Mouse (Mus musculus) stomach, postnatal 0 days (tissue): ENCODE data around the gene Ctc1. TPM values are rescaled to one million over a fixed set of nuclear protein-coding genes. Genes with fewer than 3 reads are reported as not detected.

Experiments used
- ATAC-seq: fragments of 200-750 bp; cut with Nextera tagmentation; 2 replicates; pipeline ENCODE4 v1.8.0; 2017; ENCODE audit not compliant: low FRiP score, low TSS enrichment
- DNase-seq: peaks from one replicate; pipeline ENCODE4 v3.0.0-alpha.2; 2016; ENCODE audit warnings: low spot score
- H3K27ac ChIP-seq: fragments of 300-500 bp; sonication (generic); replicated peaks from 2 replicates; pipeline ENCODE4 v1.5.1; 2014; ENCODE audit warnings: mild to moderate bottlenecking, control low read depth
- H3K27me3 ChIP-seq: fragments of 300-500 bp; sonication (generic); 2 replicates; pipeline ENCODE4 v1.6.1; 2014; ENCODE audit warnings: low read length; ENCODE audit not compliant: control insufficient read depth, insufficient read depth
- H3K36me3 ChIP-seq: fragments of 300-500 bp; sonication (generic); 2 replicates; pipeline ENCODE4 v1.6.1; 2014; ENCODE audit warnings: low read length, mixed read lengths; ENCODE audit not compliant: control insufficient read depth, insufficient read depth
- H3K4me1 ChIP-seq: fragments of 300-500 bp; sonication (generic); replicated peaks from 2 replicates; pipeline ENCODE4 v1.6.1; 2014; ENCODE audit warnings: antibody characterized with exemption; ENCODE audit not compliant: control insufficient read depth, insufficient read depth
- H3K4me2 ChIP-seq: fragments of 300-500 bp; sonication (generic); replicated peaks from 2 replicates; pipeline ENCODE4 v1.6.1; 2014; ENCODE audit warnings: low read depth, mild to moderate bottlenecking, control low read depth, moderate library complexity
- H3K4me3 ChIP-seq: fragments of 300-500 bp; sonication (generic); 2 replicates; pipeline ENCODE4 v1.5.1; 2014; ENCODE audit warnings: low read depth, low read length, control low read depth
- H3K9ac ChIP-seq: fragments of 300-500 bp; sonication (generic); 2 replicates; pipeline ENCODE4 v1.6.1; 2014; ENCODE audit warnings: mild to moderate bottlenecking, low read length, control low read depth, mixed read lengths
- H3K9me3 ChIP-seq: fragments of 300-500 bp; sonication (generic); 2 replicates; pipeline ENCODE4 v1.6.1; 2016; ENCODE audit warnings: low read length; ENCODE audit not compliant: control insufficient read depth
- CTCF ChIP-seq: IDR thresholded peaks from 2 replicates; pipeline ENCODE4 v1.5.1; 2016; ENCODE audit warnings: antibody characterized with exemption, low read depth, mild to moderate bottlenecking, moderate library complexity
- EP300 ChIP-seq: optimal IDR thresholded peaks from 2 replicates; pipeline ENCODE3; 2016; ENCODE audit warnings: antibody characterized with exemption
- whole genome bisulfite sequencing: fragments of 180-500 bp; shearing (Covaris S2); extraction: QIAGEN DNeasy Blood & Tissue Kit; methylation state at CpG from one replicate; pipeline ENCODE4 v1.1.7; 2014; 5-methylcytosine and 5-hydroxymethylcytosine counted together
- polyA plus RNA-seq: library from polyadenylated mRNA; unstranded; fragments of >200 nt; fragmentation: Nextera tagmentation; extraction: Ambion mirVana; gene quantifications from 2 replicates; pipeline ENCODE4 v1.2.1, GENCODE M21; 2015

The Ctc1 gene
- polyA plus RNA-seq, 1 experiment from 2014 or later, result 11.1 TPM

DNA sequence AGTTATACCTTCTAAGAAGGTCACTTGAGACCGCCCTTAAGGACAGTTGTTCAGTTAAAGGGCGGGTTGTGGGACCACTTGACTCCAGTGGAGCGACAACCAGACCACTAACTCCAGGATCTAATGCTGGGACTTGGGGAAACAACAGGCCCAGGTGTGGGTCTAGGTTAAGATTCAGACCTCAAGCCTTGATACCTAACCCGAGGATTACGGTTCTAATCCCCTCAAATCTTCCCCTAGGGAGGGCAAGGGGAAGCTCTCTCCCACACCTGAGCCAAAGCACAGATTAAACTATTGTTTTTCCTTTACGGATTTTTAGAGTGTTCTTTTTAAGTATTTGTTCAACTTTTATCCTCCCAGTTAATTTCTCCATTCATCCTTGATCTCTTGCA lies 41.7 kb upstream of the Ctc1 start:
- WGBS, result 26% methylated on average over 6 of the region's 6 CpGs
- DNase-seq (no peak), ATAC-seq (peak; percentile 11; the same call in 1 of the 2 replicates)
- TF ChIP-seq CTCF (no peak), EP300 (no peak)
- Histone ChIP-seq H3K4me1 (0 out of 2 replicates have a peak, but pooled peaks cover 3% of the 10 kb centered on the region), H3K9me3 (no peaks in the 10 kb centered on the region), H3K9ac (peak overlapping the region; percentile 41; the same call in 1 of the 2 replicates), H3K27ac (no peak overlapping the region), H3K4me2 (peak overlapping the region; percentile 65), H3K36me3 (no peaks in the 10 kb centered on the region), H3K4me3 (peak overlapping the region; percentile 38), H3K27me3 (no peaks in the 10 kb centered on the region)

DNA sequence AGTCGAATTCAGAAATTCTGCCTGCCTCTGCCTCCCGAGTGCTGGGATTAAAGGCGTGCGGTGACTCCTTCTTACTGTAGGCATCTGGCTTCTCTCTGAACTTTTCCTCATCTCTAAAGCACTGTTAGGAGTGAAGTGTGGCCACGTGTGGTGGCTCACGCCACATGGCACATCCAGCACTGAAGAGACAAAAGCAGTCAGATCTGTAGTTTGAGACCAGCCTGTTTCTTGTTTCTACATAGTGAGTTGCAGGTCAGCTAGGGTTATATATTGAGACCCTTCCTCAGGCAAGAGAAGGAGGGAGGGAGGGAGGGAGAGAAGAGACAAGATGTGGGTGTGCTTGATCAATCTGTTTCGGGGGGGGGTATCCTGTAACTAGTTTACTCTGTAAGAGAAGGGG lies 40.6 kb upstream of the Ctc1 start, which contains the start of gene Rangrf:
Gene Rangrf (minus strand): TSS at position 101 of the 400 bp plus-strand sequence.
- no peak for DNase-seq
- no peak for ATAC-seq

DNA sequence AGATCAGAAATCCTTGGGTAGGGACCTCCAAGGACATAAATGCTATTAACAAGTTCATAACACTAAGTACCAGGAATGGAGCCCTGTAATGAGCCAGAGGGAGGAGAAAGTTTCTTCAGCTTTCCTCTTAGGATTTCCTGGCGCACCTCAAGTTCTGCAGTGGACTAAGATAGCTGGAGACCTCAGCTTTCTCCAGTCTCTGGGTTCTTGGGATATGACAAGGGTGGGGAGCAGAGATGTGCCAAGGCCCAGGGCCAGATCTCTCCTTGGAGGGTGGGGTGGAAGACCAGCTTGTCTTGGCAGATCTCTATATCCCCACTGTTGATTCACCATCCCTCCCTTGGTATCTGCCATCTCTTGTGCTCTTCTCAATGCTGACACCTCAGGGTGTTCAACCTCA lies 40.1 kb upstream of the Ctc1 start:
- H3K27ac ChIP-seq, result no peak overlapping the region
- no peaks in the 10 kb centered on the region for H3K36me3 ChIP-seq
- ATAC-seq, result no peak
- no peak overlapping the region for H3K4me3 ChIP-seq
- 0 out of 2 replicates have a peak, but pooled peaks cover 5% of the 10 kb centered on the region for H3K4me1 ChIP-seq
- TF ChIP-seq EP300 (no peak), CTCF (no peak)
- DNase-seq, result no peak
- no peaks in the 10 kb centered on the region for H3K9me3 ChIP-seq
- H3K9ac ChIP-seq, result no peak overlapping the region
- no peaks in the 10 kb centered on the region for H3K27me3 ChIP-seq
- H3K4me2 ChIP-seq, result no peak overlapping the region
- 80% methylated on average over 1 of the region's 1 CpGs for WGBS

More for the DNA sequence above, 40.6 kb upstream of the Ctc1 start, which contains the start of gene Rangrf:
- H3K4me1 ChIP-seq, result 0 out of 2 replicates have a peak, but pooled peaks cover 3% of the 10 kb centered on the region
- peak within 1 kb of the TSS; percentile 38 for H3K4me3 ChIP-seq
- peak within 1 kb of the TSS; percentile 41; the same call in 1 of the 2 replicates for H3K9ac ChIP-seq
- H3K27ac ChIP-seq, result no peak within 1 kb of the TSS
- TF ChIP-seq EP300 (no peak), CTCF (no peak)
- 78% methylated on average over 7 of the region's 7 CpGs for WGBS
- H3K4me2 ChIP-seq, result peak within 1 kb of the TSS; percentile 65
- H3K36me3 ChIP-seq, result no peaks in the 10 kb centered on the region
- no peaks in the 10 kb centered on the region for H3K9me3 ChIP-seq
- H3K27me3 ChIP-seq, result no peaks in the 10 kb centered on the region

DNA sequence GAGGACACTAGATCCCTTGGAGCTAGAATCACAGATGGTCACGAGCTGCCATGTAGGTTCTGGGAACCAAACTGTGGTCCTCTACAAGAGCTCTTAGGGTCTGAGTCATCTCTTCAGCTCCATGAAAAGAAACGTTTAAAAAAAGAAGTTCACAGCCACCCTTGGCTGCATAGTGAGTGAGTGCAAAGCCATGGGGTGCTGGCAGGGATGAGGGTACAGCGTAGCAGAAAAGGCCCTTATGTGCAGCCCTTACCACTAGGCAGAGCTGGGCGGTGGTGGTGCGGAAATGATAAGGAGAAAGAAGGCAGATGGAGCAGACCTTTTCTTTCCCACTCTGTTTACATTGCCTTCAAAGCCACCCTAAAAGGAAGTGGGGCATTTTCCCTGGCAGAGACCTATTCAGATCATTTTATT lies 36.4 kb upstream of the Ctc1 start:
- ATAC-seq, result peak; percentile 76
- 32% methylated on average over 5 of the region's 5 CpGs for WGBS
- peak overlapping the region; percentile 49 for H3K27ac ChIP-seq
- H3K4me1 ChIP-seq, result 0 out of 2 replicates have a peak, but pooled peaks cover 5% of the 10 kb centered on the region
- peak; percentile 43 for DNase-seq
- H3K4me2 ChIP-seq, result no peak overlapping the region
- H3K27me3 ChIP-seq, result no peaks in the 10 kb centered on the region
- H3K36me3 ChIP-seq, result no peaks in the 10 kb centered on the region
- no peaks in the 10 kb centered on the region for H3K9me3 ChIP-seq
- TF ChIP-seq EP300 (no peak), CTCF (no peak)
- H3K4me3 ChIP-seq, result no peak overlapping the region
- no peak overlapping the region for H3K9ac ChIP-seq

DNA sequence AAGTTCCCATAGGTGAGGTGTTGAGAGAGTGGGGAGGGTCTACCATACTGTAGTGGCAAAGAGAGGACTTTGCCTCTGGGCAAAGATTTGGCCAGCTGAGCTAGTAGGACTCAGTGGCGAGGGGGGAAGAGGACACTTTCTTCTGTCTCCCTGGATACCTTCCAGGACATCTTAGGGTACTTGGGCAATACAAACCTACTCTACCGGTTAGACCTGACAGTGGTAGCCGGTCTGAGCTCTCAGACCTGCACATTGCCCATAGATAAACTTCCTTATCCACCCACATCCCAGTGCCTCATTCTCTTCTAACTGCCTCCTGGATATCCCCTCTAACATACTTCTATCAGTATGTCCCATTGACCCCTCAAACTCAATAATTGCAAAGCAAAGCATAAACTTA lies 34.8 kb upstream of the Ctc1 start:
- H3K9me3 ChIP-seq, result no peaks in the 10 kb centered on the region
- no peak overlapping the region for H3K9ac ChIP-seq
- 0 out of 2 replicates have a peak, but pooled peaks cover 5% of the 10 kb centered on the region for H3K4me1 ChIP-seq
- 46% methylated on average over 3 of the region's 3 CpGs for WGBS
- no peaks in the 10 kb centered on the region for H3K36me3 ChIP-seq
- no peak for ATAC-seq
- H3K27ac ChIP-seq, result 0 out of 2 replicates have a peak overlapping the region, but pooled peaks have one; percentile 49
- no peak overlapping the region for H3K4me2 ChIP-seq
- H3K4me3 ChIP-seq, result no peak overlapping the region
- TF ChIP-seq EP300, result no peak
- TF ChIP-seq CTCF, result no peak
- H3K27me3 ChIP-seq, result no peaks in the 10 kb centered on the region
- DNase-seq, result no peak

DNA sequence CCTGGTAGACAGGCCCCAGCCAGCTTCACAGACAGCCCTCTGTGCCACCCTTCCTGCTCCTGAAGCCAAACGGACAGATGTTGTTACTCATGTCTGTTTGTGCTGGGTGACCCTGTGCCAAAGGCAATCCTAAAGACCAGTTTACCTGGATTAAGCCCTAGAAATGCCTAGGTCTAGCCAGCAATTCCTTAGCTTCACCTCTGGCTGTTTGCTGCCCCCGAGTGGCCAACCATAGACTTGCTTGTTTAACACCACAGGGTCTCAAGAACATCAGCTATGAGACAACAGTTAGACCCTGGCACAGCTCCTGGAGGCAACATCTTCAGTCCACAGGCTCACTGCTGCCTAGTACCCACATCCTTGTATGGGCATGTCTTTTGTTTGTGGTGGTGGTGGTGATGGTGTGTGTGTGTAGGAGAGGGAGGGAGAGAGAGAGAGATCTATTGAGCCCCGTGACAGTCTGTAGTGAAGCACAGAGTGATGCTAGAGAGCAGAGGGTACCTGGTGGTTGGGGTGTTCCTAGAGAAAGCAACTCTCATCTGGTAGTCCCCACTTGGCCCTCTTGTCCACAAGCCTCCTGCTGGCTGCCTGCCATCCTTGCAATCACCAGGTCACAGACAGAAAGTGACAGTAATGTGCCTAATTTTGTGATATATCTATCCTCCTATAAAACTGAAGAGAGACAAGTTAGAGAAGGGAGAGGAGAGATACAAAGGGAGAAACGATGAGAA lies 32.9 kb upstream of the Ctc1 start:
- DNase-seq, result peak; percentile 85

More for the DNA sequence above, 32.9 kb upstream of the Ctc1 start:
- Histone ChIP-seq H3K9me3 (no peaks in the 10 kb centered on the region), H3K36me3 (peaks cover 6% of the 10 kb centered on the region), H3K4me3 (no peak overlapping the region), H3K4me2 (no peak overlapping the region), H3K27me3 (no peaks in the 10 kb centered on the region), H3K4me1 (0 out of 2 replicates have a peak, but pooled peaks cover 5% of the 10 kb centered on the region), H3K9ac (no peak overlapping the region), H3K27ac (no peak overlapping the region)
- ATAC-seq, result peak; percentile 44
- TF ChIP-seq CTCF (peak; percentile 95), EP300 (no peak)
- 31% methylated on average over 4 of the region's 4 CpGs for WGBS
